Mouse (Mus musculus): ENCODE data around the gene Slc10a7.

GRCm38 (mm10) chr8:78564200-78564599 lies 55.1 kb downstream of the Slc10a7 start:
- no peak for TF ChIP-seq USF2 (IDR thresholded peaks at IDR 0.05; ENCODE audit: borderline replicate concordance in 1 of 2, insufficient read depth in 1 of 2, low read depth in 1 of 2, low read length in 2 of 2)
- TF ChIP-seq POLR2A (IDR thresholded peaks at IDR 0.05; ENCODE audit: control insufficient read depth in 1 of 2, insufficient read depth in 1 of 2, low read depth in 1 of 2, low read length in 2 of 2, poor library complexity in 1 of 2) = no peak
- TF ChIP-seq ZC3H11A (IDR thresholded peaks at IDR 0.05; ENCODE audit: low read depth, low read length) = no peak
- no peak for TF ChIP-seq EP300 (IDR thresholded peaks at IDR 0.05; ENCODE audit: low read depth in 1 of 2, low read length in 2 of 2)
- no peak for TF ChIP-seq CHD2 (IDR thresholded peaks at IDR 0.05; ENCODE audit: low read length)
- TF ChIP-seq ETS1 (IDR thresholded peaks at IDR 0.05; ENCODE audit: low read depth, low read length) = no peak
- TF ChIP-seq ZKSCAN1 (IDR thresholded peaks at IDR 0.05; ENCODE audit: low read depth, low read length) = no peak
- no peak for TF ChIP-seq JUND (IDR thresholded peaks at IDR 0.05; ENCODE audit: low read depth, low read length)

All from MEL (cell line).